ENCODE assay signal across 8 mouse cellular contexts in genomic region chr3:97226719-97227118, GRCm38 (mm10).
DNase-seq lines count a peak whose midpoint lies in the region; ATAC-seq lines count a peak whose summit lies in the region.

No protein-coding gene starts in this region.

- peak overlapping the region; percentile 90 for H3K27ac ChIP-seq in heart, embryonic 12.5 days (ENCODE audit: poor library complexity, severe bottlenecking)
- peak overlapping the region; percentile 90 for H3K27ac ChIP-seq in forebrain, embryonic 14.5 days (ENCODE audit: low read depth, low read length)
- 0 out of 2 replicates have a peak overlapping the region, but pooled peaks have one; percentile 45 for H3K27ac ChIP-seq in liver, embryonic 15.5 days (replicated peaks)

- WGBS in heart, embryonic 12.5 days: 1% methylated on average over 18 of the region's 18 CpGs
- under 1% methylated on average over 18 of the region's 18 CpGs for WGBS in forebrain, embryonic 14.5 days
- WGBS in liver, embryonic 15.5 days (ENCODE audit: insufficient replicate concordance): 5% methylated on average over 18 of the region's 18 CpGs

- no peaks in the 10 kb centered on the region for H3K9me3 ChIP-seq in heart, embryonic 12.5 days (replicated peaks)
- H3K9me3 ChIP-seq in forebrain, embryonic 14.5 days (replicated peaks; ENCODE audit: control insufficient read depth, low read length): no peaks in the 10 kb centered on the region
- H3K9me3 ChIP-seq in liver, embryonic 15.5 days (replicated peaks): no peaks in the 10 kb centered on the region

- peak overlapping the region; percentile 94 for H3K4me2 ChIP-seq in heart, embryonic 12.5 days
- peak overlapping the region; percentile 74 for H3K4me2 ChIP-seq in forebrain, embryonic 14.5 days (ENCODE audit: low read length)
- peak overlapping the region; percentile 80 for H3K4me2 ChIP-seq in liver, embryonic 15.5 days

- no peak for DNase-seq in heart, postnatal 14 days
- DNase-seq in ES-CJ7 (ENCODE audit: low read depth, low spot score): peak; percentile 38
- no peak for DNase-seq in forebrain, embryonic 14.5 days (ENCODE audit: low spot score)
- no peak for DNase-seq in natural killer cell, adult 2 months (ENCODE audit: low spot score in 2 of 2)
- DNase-seq in frontal cortex, postnatal 36 days (ENCODE audit: low spot score in 2 of 2): no peak
- DNase-seq in thymus, postnatal 25 days: no peak

- H3K27me3 ChIP-seq in heart, embryonic 12.5 days (replicated peaks): no peaks in the 10 kb centered on the region
- H3K27me3 ChIP-seq in forebrain, embryonic 14.5 days (replicated peaks; ENCODE audit: control insufficient read depth, insufficient read depth, low read length): no peaks in the 10 kb centered on the region
- peaks cover 25% of the 10 kb centered on the region for H3K27me3 ChIP-seq in liver, embryonic 15.5 days

- intact Hi-C loops in heart, postnatal 14 days (cut with DNase I): loop anchor here (5.0 kb wide), 1 partner anchor 69 kb away; the partner anchor contains the start of gene Acp6

- peak overlapping the region; percentile 95 for H3K4me3 ChIP-seq in heart, embryonic 12.5 days
- H3K4me3 ChIP-seq in forebrain, embryonic 14.5 days (ENCODE audit: low read depth, low read length): peak overlapping the region; percentile 76
- H3K4me3 ChIP-seq in liver, embryonic 15.5 days (replicated peaks): peak overlapping the region; percentile 66

- peak overlapping the region; percentile 96 for H3K9ac ChIP-seq in heart, embryonic 12.5 days
- peak overlapping the region; percentile 95 for H3K9ac ChIP-seq in forebrain, embryonic 14.5 days (ENCODE audit: low read length)
- H3K9ac ChIP-seq in liver, embryonic 15.5 days: peak overlapping the region; percentile 56

- peaks cover 35% of the 10 kb centered on the region for H3K4me1 ChIP-seq in heart, embryonic 12.5 days (replicated peaks)
- H3K4me1 ChIP-seq in forebrain, embryonic 14.5 days (ENCODE audit: control insufficient read depth, insufficient read depth, low read length): peaks cover 28% of the 10 kb centered on the region
- peaks cover 17% of the 10 kb centered on the region for H3K4me1 ChIP-seq in liver, embryonic 15.5 days (replicated peaks)

- no peak for ATAC-seq in heart, embryonic 12.5 days (ENCODE audit: insufficient number of reproducible peaks, low FRiP score)
- ATAC-seq in forebrain, embryonic 14.5 days: peak; percentile 41; the same call in 1 of the 2 replicates
- no peak for ATAC-seq in liver, embryonic 15.5 days (ENCODE audit: insufficient read depth)

- peaks cover 22% of the 10 kb centered on the region for H3K36me3 ChIP-seq in heart, embryonic 12.5 days
- peaks cover 21% of the 10 kb centered on the region for H3K36me3 ChIP-seq in forebrain, embryonic 14.5 days (ENCODE audit: control insufficient read depth, insufficient read depth, low read length)
- H3K36me3 ChIP-seq in liver, embryonic 15.5 days (replicated peaks): no peaks in the 10 kb centered on the region
